Mouse (Mus musculus) embryonic facial prominence, embryonic 11.5 days (tissue): Measurements from ENCODE around the gene Rnf123. TPM values are rescaled to one million over a fixed set of nuclear protein-coding genes. Genes with fewer than 3 reads are reported as not detected.
A peak's percentile ranks its signal among the peaks of the same experiment; 100 is the strongest.

Source experiments
- ATAC-seq: fragments of 200-750 bp; cut with Nextera tagmentation; replicated peaks from 2 replicates; pipeline ENCODE4 v1.8.0; 2017; ENCODE audit warnings: low read depth; ENCODE audit not compliant: insufficient number of reproducible peaks, low FRiP score, low TSS enrichment
- DNase-seq: peaks from one replicate; pipeline ENCODE4 v3.0.0-alpha.2; 2015; ENCODE audit warnings: low spot score
- H3K27ac ChIP-seq: fragments of 300-500 bp; sonication (generic); replicated peaks from 2 replicates; pipeline ENCODE4 v1.5.1; 2014; ENCODE audit warnings: mild to moderate bottlenecking, low read depth, low read length, control low read depth
- H3K27me3 ChIP-seq: fragments of 300-500 bp; sonication (generic); 2 replicates; pipeline ENCODE4 v1.6.1; 2014; ENCODE audit warnings: mild to moderate bottlenecking, low read length, moderate library complexity, mixed read lengths; ENCODE audit not compliant: control insufficient read depth, insufficient read depth
- H3K36me3 ChIP-seq: fragments of 300-500 bp; sonication (generic); replicated peaks from 2 replicates; pipeline ENCODE4 v1.6.1; 2014; ENCODE audit warnings: low read depth, mild to moderate bottlenecking, low read length, moderate library complexity, mixed read lengths; ENCODE audit not compliant: control insufficient read depth, insufficient read depth
- H3K4me1 ChIP-seq: fragments of 300-500 bp; sonication (generic); 2 replicates; pipeline ENCODE4 v1.6.1; 2014; ENCODE audit warnings: low read length, mixed read lengths; ENCODE audit not compliant: control insufficient read depth, insufficient read depth
- H3K4me2 ChIP-seq: fragments of 300-500 bp; sonication (generic); 2 replicates; pipeline ENCODE4 v1.6.1; 2014; ENCODE audit warnings: low read depth, mild to moderate bottlenecking, control low read depth, low read length, moderate library complexity
- H3K4me3 ChIP-seq: fragments of 300-500 bp; sonication (generic); 2 replicates; pipeline ENCODE4 v1.5.1; 2014; ENCODE audit warnings: low read depth, low read length, control low read depth
- H3K9ac ChIP-seq: fragments of 300-500 bp; sonication (generic); replicated peaks from 2 replicates; pipeline ENCODE4 v1.6.1; 2014; ENCODE audit warnings: mild to moderate bottlenecking, control low read depth, low read length
- H3K9me3 ChIP-seq: fragments of 300-500 bp; sonication (generic); replicated peaks from 2 replicates; pipeline ENCODE4 v1.6.1; 2016; ENCODE audit warnings: mild to moderate bottlenecking, low read length, inconsistent platforms, mixed read lengths; ENCODE audit not compliant: control insufficient read depth
- WGBS: fragments of 180-500 bp; shearing (Covaris S2); extraction: QIAGEN DNeasy Blood & Tissue Kit; methylation state at CpG from one replicate; pipeline ENCODE4 v1.1.7; 2014; 5-methylcytosine and 5-hydroxymethylcytosine counted together
- polyA plus RNA-seq: library from polyadenylated mRNA; unstranded; fragments of >200 nt; fragmentation: Nextera tagmentation; extraction: Ambion mirVana; gene quantifications from 2 replicates; pipeline ENCODE4 v1.2.1, GENCODE M21; 2014

Rnf123 gene
- polyA plus RNA-seq, 1 experiment from 2014 or later: 22.0 TPM

GRCm38 (mm10) chr9:108049016-108049455 lies 34.1 kb downstream of the Rnf123 start, which contains the start of gene Gmppb:
Gene Gmppb, plus strand, starts transcription at chr9:108049242.
- peaks cover 9% of the 10 kb centered on the region for H3K36me3 ChIP-seq
- H3K9me3 ChIP-seq: no peaks in the 10 kb centered on the region
- peak within 1 kb of the TSS; percentile 78 for H3K9ac ChIP-seq
- no peak within 1 kb of the TSS; the same call in 1 of the 2 replicates for H3K27ac ChIP-seq
- no peaks in the 10 kb centered on the region for H3K27me3 ChIP-seq
- peak within 1 kb of the TSS; percentile 72 for H3K4me3 ChIP-seq
- peak; percentile 91 for ATAC-seq
- DNase-seq: peak; percentile 98
- under 1% methylated on average over 39 of the region's 39 CpGs for WGBS
- H3K4me2 ChIP-seq: peak within 1 kb of the TSS; percentile 89
- no peaks in the 10 kb centered on the region for H3K4me1 ChIP-seq

DNA sequence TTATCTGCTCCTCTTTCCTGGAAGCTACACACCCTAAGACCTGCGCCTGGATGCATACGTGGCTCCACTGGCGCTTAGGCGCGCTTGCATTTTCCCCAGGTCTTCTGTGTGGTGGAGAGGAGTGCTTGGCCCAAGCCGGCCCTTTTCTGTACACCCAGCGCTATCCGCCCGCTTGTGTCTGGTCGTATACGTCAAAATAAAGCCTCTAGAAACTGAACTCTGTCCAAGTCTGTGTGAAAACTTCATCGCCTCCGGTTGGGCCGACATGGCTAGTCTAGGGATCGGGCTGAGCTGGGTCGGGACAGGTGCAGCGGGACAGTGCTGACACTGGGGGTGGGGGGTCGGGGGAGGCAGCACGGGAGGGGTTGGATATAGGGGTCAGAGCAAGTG lies 34.6 kb downstream of the Rnf123 start:
- Histone ChIP-seq H3K36me3 (peaks cover 9% of the 10 kb centered on the region), H3K4me1 (no peaks in the 10 kb centered on the region), H3K4me2 (peak overlapping the region; percentile 89), H3K27me3 (no peaks in the 10 kb centered on the region), H3K9ac (peak overlapping the region; percentile 15), H3K9me3 (no peaks in the 10 kb centered on the region), H3K4me3 (peak overlapping the region; percentile 72), H3K27ac (no peak overlapping the region; the same call in 1 of the 2 replicates)
- peak; percentile 35; the same call in 1 of the 2 replicates for ATAC-seq
- 2% methylated on average over 19 of the region's 19 CpGs for WGBS
- DNase-seq: no peak

- no peaks in the 10 kb centered on the region for H3K9me3 ChIP-seq
These were observed 35.3 kb downstream of the Rnf123 start for GRCm38 (mm10) chr9:108047601-108048565.

GRCm38 (mm10) chr9:108046582-108046981 lies 36.6 kb downstream of the Rnf123 start:
- peaks cover 13% of the 10 kb centered on the region for H3K36me3 ChIP-seq
- H3K9ac ChIP-seq: no peak overlapping the region
- DNase-seq: no peak
- H3K4me1 ChIP-seq: no peaks in the 10 kb centered on the region
- H3K9me3 ChIP-seq: no peaks in the 10 kb centered on the region
- no peak overlapping the region for H3K27ac ChIP-seq
- H3K27me3 ChIP-seq: no peaks in the 10 kb centered on the region
- WGBS: 91% methylated on average over 4 of the region's 4 CpGs
- H3K4me3 ChIP-seq: no peak overlapping the region
- ATAC-seq: no peak
- H3K4me2 ChIP-seq: no peak overlapping the region

More at GRCm38 (mm10) chr9:108047601-108048565, 35.3 kb downstream of the Rnf123 start:
- Histone ChIP-seq H3K27ac (no peak overlapping the region; the same call in 1 of the 2 replicates), H3K4me2 (peak overlapping the region; percentile 89), H3K4me1 (no peaks in the 10 kb centered on the region), H3K36me3 (peaks cover 10% of the 10 kb centered on the region), H3K9ac (peak overlapping the region; percentile 15; the same call in 1 of the 2 replicates), H3K4me3 (peak overlapping the region; percentile 72), H3K27me3 (no peaks in the 10 kb centered on the region)
- WGBS: 48% methylated on average over 17 of the region's 17 CpGs
- ATAC-seq (no peak), DNase-seq (no peak)

GRCm38 (mm10) chr9:108044751-108045492 lies 38.2 kb downstream of the Rnf123 start:
- H3K36me3 ChIP-seq: peaks cover 17% of the 10 kb centered on the region
- DNase-seq (no peak), ATAC-seq (no peak)
- no peak overlapping the region for H3K4me2 ChIP-seq
- no peak overlapping the region for H3K27ac ChIP-seq
- 97% methylated on average over 8 of the region's 8 CpGs for WGBS
- no peaks in the 10 kb centered on the region for H3K4me1 ChIP-seq
- no peak overlapping the region for H3K4me3 ChIP-seq
- H3K27me3 ChIP-seq: no peaks in the 10 kb centered on the region
- no peak overlapping the region for H3K9ac ChIP-seq
- H3K9me3 ChIP-seq: no peaks in the 10 kb centered on the region

- 94% methylated on average over 2 of the region's 2 CpGs for WGBS
- no peak for DNase-seq
- H3K4me2 ChIP-seq: no peak overlapping the region
- H3K27me3 ChIP-seq: no peaks in the 10 kb centered on the region
- no peak overlapping the region for H3K27ac ChIP-seq
- H3K36me3 ChIP-seq: peaks cover 5% of the 10 kb centered on the region
- no peaks in the 10 kb centered on the region for H3K9me3 ChIP-seq
- no peak overlapping the region for H3K4me3 ChIP-seq
- no peak for ATAC-seq
- no peak overlapping the region for H3K9ac ChIP-seq
- H3K4me1 ChIP-seq: no peaks in the 10 kb centered on the region
These were observed 47.6 kb downstream of the Rnf123 start for GRCm38 (mm10) chr9:108035331-108036156.

DNA sequence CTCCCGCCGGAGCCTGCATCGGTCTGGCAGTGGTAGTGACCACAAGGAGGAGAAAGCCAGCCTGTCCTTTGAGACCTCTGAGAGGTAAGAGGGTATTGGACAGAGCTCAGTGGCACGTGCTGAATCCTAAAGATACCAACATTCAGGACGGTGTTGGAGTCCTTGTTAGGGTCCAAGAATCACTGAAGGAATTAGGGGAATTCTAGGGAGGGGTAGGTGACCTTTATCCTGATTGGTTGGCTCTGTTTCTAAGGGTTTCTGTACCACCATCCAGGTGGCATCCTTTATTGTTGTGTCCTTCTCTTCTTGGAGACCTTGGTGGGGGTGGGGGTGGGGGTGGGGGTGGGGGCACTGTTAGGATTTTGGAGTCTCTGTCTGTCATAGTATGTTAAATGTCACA lies 51.0 kb downstream of the Rnf123 start:
- Histone ChIP-seq H3K27me3 (no peaks in the 10 kb centered on the region), H3K4me3 (no peak overlapping the region), H3K36me3 (peaks cover 12% of the 10 kb centered on the region), H3K9me3 (no peaks in the 10 kb centered on the region), H3K4me2 (no peak overlapping the region), H3K4me1 (no peaks in the 10 kb centered on the region), H3K9ac (no peak overlapping the region), H3K27ac (no peak overlapping the region)
- 91% methylated on average over 5 of the region's 5 CpGs for WGBS
- ATAC-seq: no peak
- no peak for DNase-seq
